Mouse (Mus musculus) hindlimb bud, embryonic 11.5 days (tissue): ENCODE data around the gene A2ml1.
"Not testable (repeated sequence)": the region's sequence is repeated elsewhere in the genome, so short reads cannot be mapped to it uniquely, and the experiment has no call there.

Source experiments
- DNase-seq: peaks from one replicate; pipeline ENCODE4 v3.0.0-alpha.2; 2012; ENCODE audit warnings: low read depth, low spot score; ENCODE audit errors: extremely low spot score

A2ml1 gene

DNA sequence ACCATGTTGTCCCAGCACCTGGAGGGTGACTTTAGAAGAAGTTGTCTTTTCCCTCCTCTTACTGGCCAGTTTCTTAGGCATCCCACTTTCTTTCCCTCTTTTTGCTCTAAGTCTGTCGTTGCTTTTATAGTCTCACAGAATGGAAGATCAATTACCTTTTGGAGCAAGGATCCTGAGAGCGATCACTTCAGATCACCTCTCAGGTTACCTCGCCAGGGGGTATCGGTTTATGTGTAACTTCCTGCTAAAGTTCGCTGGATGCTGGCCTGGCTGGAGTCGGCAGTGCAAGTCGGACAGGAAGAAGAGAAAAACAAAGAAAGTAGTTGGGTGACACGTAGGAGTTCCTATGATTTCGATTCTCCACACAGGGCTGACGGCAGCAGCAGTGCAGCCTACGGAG lies at the start of gene A2ml1:
TSS of gene A2ml1 (minus strand) at position 101 of the 400 bp plus-strand sequence.
- no peak for DNase-seq

DNA sequence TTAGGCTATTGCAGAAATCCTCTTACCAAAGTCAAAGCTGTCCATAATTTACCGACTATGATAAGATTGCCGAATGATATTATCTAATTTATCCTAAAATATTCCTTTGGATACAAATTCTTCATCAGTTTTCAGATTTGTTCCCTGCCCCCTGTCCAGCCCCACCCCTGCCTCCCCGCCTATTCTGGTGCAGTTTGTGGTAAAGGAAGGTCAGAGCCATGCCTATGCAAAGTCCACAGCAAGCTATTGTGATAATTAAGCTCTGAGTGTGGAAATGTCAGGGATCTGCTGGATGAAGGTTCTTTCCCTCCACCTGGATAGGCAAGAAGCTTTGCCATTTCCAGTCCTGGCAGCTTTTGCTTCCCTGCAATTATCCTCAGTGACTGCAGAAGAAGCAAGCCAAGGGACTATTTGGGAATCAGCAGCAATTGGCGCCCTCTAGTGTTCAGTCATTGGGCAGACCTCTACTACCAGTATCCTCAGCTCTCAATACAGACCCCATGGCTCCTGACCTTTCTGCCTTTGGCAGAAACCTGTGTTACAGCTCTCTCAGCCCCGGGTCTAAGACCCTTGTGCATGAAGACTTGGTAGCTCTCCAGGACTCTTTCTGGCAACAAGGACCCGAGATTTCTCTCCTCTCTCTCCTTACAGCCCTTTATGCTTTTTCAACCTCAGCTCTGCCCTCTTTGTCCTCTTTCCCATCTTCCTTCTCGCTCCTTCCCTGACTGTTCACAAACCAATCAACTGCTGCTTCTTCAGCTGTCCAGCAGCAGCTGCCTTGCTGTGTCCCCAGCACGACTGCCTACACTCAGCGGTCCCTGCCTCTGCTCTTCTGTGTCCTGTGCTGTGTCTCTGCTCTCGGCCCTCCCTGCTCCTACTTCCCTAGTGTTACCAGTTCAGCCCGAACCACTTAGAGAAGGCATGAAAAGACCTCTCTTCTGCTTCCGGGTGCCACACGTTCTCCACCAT lies 48.6 kb upstream of the A2ml1 start:
- DNase-seq = peak; percentile 52

DNA sequence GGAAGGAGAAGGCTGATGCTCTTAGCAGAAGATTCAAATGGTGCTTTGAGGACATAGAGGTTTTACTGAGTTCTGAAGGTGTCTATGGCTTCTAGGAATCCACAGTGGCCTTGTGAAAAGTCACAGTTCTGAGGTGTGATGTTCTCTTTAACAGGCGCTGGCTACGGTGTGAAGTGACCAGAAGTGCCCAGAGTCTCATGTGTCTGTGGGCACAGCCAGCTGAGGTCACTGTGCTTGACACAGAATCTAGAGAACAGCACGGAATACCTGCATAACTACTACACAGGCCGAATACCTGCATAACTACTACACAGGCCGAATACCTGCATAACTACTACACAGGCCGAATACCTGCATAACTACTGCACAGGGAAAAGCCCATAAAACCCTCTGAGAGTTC lies 43.8 kb upstream of the A2ml1 start:
- not testable (repeated sequence) for DNase-seq

GRCm38 (mm10) chr6:128624425-128624824 lies 43.0 kb upstream of the A2ml1 start:
- DNase-seq = no peak

DNA sequence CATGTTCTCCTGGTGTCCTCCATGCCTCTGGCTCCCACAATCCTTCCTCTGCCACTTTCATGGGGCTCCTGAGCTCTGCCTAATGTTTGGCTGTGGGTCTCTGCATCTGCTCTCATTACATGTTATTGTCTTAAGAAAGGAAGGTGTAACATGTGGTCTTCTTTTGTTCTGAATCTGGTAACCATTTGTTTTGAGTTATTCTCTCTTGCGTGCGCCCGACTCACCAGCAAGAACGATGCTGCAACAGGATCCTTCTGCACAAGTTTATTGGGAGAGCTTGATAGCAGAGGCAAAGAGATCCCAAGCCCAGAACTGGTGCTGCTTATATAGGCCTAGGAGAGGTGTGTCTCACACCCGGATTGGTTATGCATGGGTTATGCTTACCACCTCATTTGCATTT lies 42.0 kb upstream of the A2ml1 start, which contains the start of gene Klrb1a:
TSS of gene Klrb1a (minus strand) at position 101 of the 400 bp plus-strand sequence.
- not testable (repeated sequence) for DNase-seq

DNA sequence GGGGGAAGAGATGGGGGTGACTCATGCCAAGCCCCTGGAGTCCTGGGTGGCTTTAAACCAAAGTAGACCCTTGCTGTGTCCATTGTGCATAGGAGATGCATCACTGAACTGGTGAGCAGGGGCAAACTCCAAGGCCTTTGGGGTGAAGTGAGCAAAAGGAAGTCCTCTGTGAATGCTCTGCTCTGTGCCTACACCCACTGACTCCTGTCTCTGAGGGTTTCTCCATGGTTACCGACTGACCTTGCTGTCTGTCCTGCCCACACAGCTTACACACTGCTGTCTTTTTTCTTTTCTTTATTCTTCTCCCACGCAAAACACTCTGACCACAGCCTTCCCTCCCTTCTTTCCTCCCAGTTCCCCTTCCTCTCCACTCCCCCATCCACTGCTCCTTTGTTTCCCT lies 41.3 kb upstream of the A2ml1 start:
- DNase-seq = no peak

DNA sequence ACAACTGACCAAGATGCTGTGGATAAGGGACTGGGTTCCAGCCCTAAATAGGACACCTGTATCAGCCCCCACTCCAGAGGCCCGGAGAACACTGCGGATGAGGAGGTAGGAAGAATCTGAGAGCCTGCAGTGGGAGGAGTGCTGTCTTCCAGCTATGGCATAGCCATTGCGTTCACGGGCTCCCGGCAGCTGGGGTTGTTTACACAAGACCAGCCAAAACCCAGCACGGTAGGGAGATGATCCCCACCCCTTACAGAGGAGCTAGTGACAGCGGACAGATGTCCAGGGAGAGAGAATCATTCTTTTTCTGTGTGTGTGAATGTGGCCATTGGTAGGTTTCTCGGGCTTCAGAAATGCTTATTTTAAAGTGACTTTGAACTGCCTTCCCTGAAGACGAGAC lies 24.9 kb upstream of the A2ml1 start:
- DNase-seq = no peak

DNA sequence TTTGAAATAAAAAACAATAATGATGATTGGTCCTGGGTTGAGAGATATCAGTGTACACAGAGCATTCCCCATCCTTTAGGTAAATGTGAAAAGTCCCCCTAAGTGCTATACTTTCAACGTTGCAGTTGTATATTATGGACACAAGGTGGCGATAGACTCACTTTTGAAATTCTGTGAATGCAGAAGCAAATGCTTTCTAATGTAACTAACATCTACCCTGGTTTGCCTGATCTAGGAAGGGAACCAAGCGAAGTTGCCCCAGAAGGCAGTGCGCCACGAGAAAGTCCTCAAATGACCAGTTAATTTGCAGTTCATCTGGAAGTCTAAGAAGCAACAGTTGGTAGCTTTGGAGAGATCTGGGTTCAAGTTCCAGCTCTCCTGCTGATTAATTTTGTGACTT lies 23.1 kb upstream of the A2ml1 start:
- no peak for DNase-seq

DNA sequence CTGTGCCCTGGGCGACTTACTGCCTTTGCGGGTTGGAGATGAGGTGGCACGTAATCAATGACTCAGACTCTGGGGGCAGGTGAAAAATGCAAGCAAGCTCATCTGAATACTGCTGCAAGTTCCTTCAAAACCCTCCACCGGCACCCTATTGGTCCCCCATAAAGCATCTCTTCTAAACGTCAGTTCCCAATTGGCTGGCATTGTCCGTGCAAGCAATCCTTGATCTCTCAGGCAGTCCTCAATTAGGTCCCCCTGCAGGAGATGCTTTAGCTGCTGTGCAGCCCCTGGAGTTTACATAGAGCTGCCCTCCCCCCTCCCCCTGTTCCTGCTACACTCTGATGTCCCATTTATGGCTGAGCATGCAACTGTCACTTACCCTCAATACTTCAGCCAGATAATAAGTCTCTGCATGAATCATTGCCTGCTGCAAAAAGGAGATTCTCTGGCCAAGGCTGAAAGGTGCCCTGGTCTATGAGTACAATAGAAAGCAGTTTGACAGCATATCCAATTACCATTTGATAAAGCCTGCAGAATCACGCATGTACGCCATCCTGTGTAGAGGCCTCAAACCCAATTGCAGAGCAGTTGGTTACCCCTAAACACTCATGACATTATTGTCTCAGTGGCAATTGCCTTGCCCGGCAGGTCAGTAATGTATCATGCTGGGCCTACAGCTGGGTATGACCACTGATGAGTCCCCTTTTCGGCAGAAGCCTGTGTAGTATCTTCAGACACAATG lies 21.2 kb upstream of the A2ml1 start:
- no peak for DNase-seq

DNA sequence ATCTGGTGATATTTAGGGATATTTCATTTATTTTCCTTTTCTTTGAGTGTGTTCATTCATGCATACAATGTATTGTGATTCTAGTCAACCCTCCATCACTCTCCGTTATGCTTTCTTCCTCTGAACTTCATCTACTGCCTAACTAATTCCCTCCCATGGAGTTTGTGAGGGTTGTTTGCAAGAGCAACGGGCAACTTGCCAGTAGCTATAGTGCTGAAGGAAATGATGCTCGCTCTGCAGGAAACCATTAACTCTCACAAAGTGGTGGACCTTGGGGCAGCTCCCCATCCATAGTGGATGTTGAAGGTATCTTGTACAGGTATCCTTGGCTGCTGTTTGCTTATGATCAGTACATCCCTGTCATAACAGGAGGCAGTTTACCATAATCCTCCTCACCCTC lies 20.6 kb upstream of the A2ml1 start:
- no peak for DNase-seq

- no peak for DNase-seq
Measured at GRCm38 (mm10) chr6:128599555-128599954, 18.1 kb upstream of the A2ml1 start.

DNA sequence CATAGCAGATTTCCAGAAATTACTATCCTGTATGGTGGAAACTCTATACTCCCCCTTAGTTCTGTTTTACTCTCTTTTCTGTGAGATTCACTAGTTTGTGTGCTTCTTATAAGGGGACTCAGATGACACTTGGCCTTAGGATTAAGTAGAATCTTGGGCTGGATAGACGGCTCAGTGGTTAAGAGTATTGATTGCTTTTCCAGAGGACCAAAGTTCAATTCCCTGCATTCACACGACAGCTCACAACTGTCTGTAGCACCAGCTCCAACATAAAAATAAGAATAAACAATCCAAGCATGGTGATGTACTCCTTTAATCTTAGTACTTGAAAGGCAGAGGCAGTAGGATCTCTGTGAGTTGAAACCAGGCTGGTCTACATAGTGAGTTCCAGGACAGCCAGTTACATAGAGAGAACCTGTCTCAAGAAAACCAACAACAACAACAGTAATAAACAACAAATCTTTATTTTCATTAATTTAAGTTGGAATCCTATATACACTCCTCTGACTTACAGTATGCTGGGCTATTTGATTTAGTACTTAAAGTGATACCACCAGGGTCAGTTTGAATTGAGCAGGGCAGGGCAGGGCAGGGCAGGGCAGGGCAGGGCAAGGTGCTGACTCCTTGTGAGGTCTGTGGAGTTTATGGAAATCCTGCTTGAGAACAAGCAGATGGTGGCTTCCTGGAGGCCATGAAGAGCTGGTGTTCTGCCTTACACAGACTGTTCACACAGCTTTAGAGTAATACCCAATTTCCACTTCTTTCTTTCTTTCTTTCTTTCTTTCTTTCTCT lies 17.0 kb upstream of the A2ml1 start:
- DNase-seq = no peak

GRCm38 (mm10) chr6:128597121-128597522 lies 15.7 kb upstream of the A2ml1 start:
- peak; percentile 12 for DNase-seq

DNA sequence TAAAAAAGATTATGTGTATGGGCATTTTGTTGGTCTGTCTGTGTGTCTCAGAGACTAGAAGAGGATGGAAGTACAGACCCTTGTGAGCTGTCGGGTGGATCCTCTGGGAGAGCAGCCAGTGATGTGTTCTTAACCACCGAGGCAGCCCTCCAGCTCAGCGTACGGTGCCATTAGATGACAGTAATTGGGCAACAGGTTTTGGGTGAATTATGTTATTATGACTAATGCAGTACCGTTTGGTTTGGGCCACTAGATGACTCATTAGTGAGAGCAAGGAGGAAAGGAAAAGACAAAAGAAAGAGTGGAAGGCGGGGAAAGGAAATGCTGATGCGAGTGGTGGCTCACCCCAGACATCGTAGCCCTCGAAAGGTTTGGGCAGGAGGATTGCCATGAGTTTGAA lies 13.2 kb upstream of the A2ml1 start:
- no peak for DNase-seq

DNA sequence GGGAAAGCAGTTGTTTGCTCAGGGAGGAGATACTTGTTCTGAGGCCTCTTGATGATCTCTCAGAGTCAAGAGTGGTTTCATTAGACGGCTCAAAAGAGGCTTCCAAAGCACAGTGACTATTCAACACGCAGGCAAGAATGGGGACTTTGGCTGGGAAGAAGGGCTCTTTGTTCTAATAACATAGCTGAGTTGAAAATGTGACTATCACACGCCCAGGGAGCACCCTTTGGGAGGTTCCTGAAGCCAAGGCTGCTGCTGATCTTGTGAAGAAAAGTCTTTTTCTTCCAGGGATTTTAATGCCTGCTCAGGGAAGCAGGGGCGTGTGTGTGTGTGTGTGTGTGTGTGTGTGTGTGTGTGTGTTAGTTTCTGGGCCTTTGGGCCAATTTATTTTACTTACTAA lies 8.0 kb upstream of the A2ml1 start:
- DNase-seq = no peak

- DNase-seq = no peak
Measured at GRCm38 (mm10) chr6:128587619-128588018, 6.2 kb upstream of the A2ml1 start.

DNA sequence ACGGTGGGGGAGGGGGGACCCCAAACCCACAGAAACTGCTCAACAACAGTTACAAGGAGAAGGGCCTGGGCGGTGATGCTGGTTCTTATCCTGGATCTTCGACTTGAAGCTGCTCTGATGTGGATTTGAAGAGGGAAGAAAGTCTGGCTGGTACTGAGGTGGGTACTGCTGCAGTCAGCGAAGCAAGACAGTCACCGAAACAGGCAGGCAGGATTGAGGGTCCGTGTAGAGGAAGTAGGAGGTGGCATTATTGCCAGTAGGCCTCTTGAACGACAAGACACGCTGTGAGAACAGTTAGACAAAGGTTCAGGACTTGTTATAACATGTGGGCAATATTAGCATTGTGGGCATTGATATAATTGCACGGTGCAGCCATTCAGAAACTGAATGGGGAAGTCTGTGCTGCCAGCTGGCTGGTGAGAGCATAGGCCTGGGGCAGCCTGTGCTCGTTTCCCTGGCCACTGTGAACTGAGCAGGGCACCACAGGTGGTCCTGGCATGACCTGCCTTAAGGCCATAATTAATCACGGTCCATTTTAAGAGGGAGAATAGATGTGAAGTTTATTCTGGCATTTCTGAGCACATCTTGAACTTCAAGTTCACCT lies 4.3 kb upstream of the A2ml1 start:
- no peak for DNase-seq

- peak; percentile 22 for DNase-seq
Measured at GRCm38 (mm10) chr6:128584070-128584660, 2.8 kb upstream of the A2ml1 start.

DNA sequence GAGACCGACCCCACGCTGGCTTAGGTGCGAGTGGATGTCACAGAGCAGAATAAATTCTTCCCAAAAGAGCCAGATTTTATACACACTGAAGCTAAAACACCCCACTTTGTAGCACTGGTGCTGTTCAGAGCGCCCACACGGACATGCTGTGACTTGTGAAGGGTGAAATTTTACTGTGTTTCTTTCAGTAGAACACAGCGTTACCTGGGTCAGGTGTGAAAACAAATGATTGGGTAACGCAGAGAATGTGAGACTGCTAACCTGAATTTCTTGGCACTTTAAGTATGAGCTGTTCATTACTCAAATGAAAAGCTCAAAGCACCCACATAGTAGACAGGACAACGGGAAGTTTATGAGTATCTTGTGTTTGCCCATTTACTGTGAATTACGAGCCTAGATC lies 4.1 kb downstream of the A2ml1 start:
- DNase-seq = no peak

DNA sequence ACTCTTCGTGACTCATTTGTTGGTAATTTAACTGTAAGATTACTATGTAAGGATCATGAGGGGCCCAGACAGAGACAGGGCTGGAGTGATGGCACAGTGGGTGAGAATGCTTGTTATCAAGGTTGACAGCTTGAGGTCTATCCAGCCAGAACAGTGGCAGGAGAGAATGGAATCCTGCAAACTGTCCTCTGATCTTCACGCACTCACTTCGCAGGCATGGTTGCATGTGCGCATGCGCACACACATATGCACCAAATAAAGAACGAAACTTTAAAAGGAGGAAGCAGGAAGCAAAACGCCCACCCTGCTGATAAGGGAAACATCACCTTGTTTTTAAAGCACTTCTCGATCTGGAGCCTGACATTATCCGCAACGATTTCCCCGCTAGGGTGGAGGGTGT lies 14.8 kb downstream of the A2ml1 start:
- DNase-seq = no peak
